Mouse (Mus musculus) forebrain, embryonic 14.5 days (tissue): ENCODE measurements around the gene Olfr606. TPM values are rescaled to one million over a fixed set of nuclear protein-coding genes. Genes with fewer than 3 reads are reported as not detected.

Source experiments
- microRNA-seq: library from miRNA; unstranded; fragments of <30 nt; microRNA quantifications from one replicate; pipeline ENCODE4, GENCODE M21; 2016
- polyA plus RNA-seq: library from polyadenylated mRNA; unstranded; fragments of >200 nt; fragmentation: Nextera tagmentation; extraction: Ambion mirVana; gene quantifications from 2 replicates; pipeline ENCODE4 v1.2.1, GENCODE M21; 2014

The Olfr606 gene
- polyA plus RNA-seq, 1 experiment from 2014 or later, result not detected

Small RNA genes lying within 50 kb of the gene (microRNA-seq; reads per million reads assigned to microRNA genes)
- not detected for gene Gm25774

Other genes starting within 250 kb of the Olfr606 start
- not detected in 2 replicates for gene Olfr593, start 237.2 kb upstream of the Olfr606 start, polyA plus RNA-seq
- gene Olfr594, start 232.1 kb upstream of the Olfr606 start, polyA plus RNA-seq, result not detected in 2 replicates
- gene Usp17ld, start 196.5 kb upstream of the Olfr606 start, polyA plus RNA-seq, result not detected in 2 replicates
- gene Olfr596, start 143.4 kb upstream of the Olfr606 start, polyA plus RNA-seq, result not detected in 2 replicates
- not detected in 2 replicates for gene Olfr597, start 132.7 kb upstream of the Olfr606 start, polyA plus RNA-seq
- not detected in 2 replicates for gene Olfr598, start 125.5 kb upstream of the Olfr606 start, polyA plus RNA-seq
- not detected in 2 replicates for gene Olfr599, start 113.1 kb upstream of the Olfr606 start, polyA plus RNA-seq
- gene Olfr600, start 99.4 kb upstream of the Olfr606 start, polyA plus RNA-seq, result not detected in 2 replicates
- not detected in 2 replicates for gene Olfr601, start 86.4 kb upstream of the Olfr606 start, polyA plus RNA-seq
- not detected in 2 replicates for gene Olfr603, start 62.9 kb upstream of the Olfr606 start, polyA plus RNA-seq
- gene Usp17lc, start 34.0 kb upstream of the Olfr606 start, polyA plus RNA-seq, result not detected in 2 replicates
- not detected in 2 replicates for gene Olfr605, start 3.6 kb upstream of the Olfr606 start, polyA plus RNA-seq
- not detected in 2 replicates for gene Olfr607, start 15.1 kb downstream of the Olfr606 start, polyA plus RNA-seq
- not detected in 2 replicates for gene Olfr608, start 20.8 kb downstream of the Olfr606 start, polyA plus RNA-seq
- not detected in 2 replicates for gene Olfr609, start 49.0 kb downstream of the Olfr606 start, polyA plus RNA-seq
- gene Olfr610, start 63.1 kb downstream of the Olfr606 start, polyA plus RNA-seq, result not detected in 2 replicates
- gene Olfr611, start 71.8 kb downstream of the Olfr606 start, polyA plus RNA-seq, result not detected in 2 replicates
- gene Olfr612, start 93.7 kb downstream of the Olfr606 start, polyA plus RNA-seq, result not detected in 2 replicates
- gene Olfr613, start 99.0 kb downstream of the Olfr606 start, polyA plus RNA-seq, result not detected in 2 replicates
- gene Olfr615, start 107.0 kb downstream of the Olfr606 start, polyA plus RNA-seq, result not detected in 2 replicates
- gene Olfr616, start 120.1 kb downstream of the Olfr606 start, polyA plus RNA-seq, result not detected in 2 replicates
- not detected in 2 replicates for gene Olfr617, start 124.0 kb downstream of the Olfr606 start, polyA plus RNA-seq
- gene Olfr618, start 141.1 kb downstream of the Olfr606 start, polyA plus RNA-seq, result not detected in 2 replicates
- not detected in 2 replicates for gene Olfr619, start 151.5 kb downstream of the Olfr606 start, polyA plus RNA-seq
- gene Olfr620, start 163.5 kb downstream of the Olfr606 start, polyA plus RNA-seq, result not detected in 2 replicates
- gene Olfr622, start 193.7 kb downstream of the Olfr606 start, polyA plus RNA-seq, result not detected in 2 replicates
- gene Olfr623, start 214.7 kb downstream of the Olfr606 start, polyA plus RNA-seq, result not detected in 2 replicates
- not detected in 2 replicates for gene Olfr624, start 222.1 kb downstream of the Olfr606 start, polyA plus RNA-seq
- gene Olfr625-ps1, start 233.7 kb downstream of the Olfr606 start, polyA plus RNA-seq, result not detected in 2 replicates